Mouse (Mus musculus) layer of hippocampus, adult 9-11 months (tissue): Measurements from ENCODE around the gene Zbtb4.

Experiments used
- DNase-seq: peaks from one replicate; pipeline ENCODE4 v3.0.0; 2022

Zbtb4 gene

GRCm38 (mm10) chr11:69801379-69801977 lies 35.8 kb downstream of the Zbtb4 start, which contains the start of gene Fgf11:
Gene Fgf11 (minus strand): TSS chr11:69801857.
- DNase-seq = no peak

DNA sequence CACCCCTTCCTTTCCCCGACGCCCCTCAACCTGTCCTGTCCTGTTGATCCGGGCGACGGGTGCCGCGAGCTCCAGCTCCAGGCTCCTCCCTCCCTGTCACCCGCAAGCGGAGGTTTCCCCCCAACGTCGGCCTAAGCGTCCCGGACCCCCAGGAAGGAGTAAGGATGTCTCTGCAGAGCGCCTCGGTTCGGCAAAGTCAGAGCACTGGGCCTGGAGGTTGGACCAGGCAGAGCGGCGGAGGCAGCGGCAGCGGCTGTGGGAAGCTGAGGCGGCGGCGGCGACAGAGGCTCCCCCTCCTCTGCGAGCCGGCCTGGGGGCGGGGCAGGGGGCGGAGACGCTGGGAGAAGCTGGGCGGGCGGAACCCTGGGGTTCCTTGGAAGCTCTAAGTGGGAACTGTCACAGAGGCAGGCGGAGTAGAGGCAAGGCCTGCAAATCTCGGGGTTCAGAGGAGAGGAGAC lies 37.0 kb downstream of the Zbtb4 start:
- DNase-seq = peak; percentile 74

GRCm38 (mm10) chr11:69803328-69803727 lies 37.6 kb downstream of the Zbtb4 start:
- DNase-seq = no peak

GRCm38 (mm10) chr11:69803786-69804651 lies 38.3 kb downstream of the Zbtb4 start:
- DNase-seq = peak; percentile 67

- no peak for DNase-seq
These were observed 38.9 kb downstream of the Zbtb4 start for GRCm38 (mm10) chr11:69804652-69804940.

GRCm38 (mm10) chr11:69804972-69805909 lies 39.5 kb downstream of the Zbtb4 start, which contains the start of gene Tmem102:
Gene Tmem102 (minus strand): TSS chr11:69805624.
- no peak for DNase-seq

DNA sequence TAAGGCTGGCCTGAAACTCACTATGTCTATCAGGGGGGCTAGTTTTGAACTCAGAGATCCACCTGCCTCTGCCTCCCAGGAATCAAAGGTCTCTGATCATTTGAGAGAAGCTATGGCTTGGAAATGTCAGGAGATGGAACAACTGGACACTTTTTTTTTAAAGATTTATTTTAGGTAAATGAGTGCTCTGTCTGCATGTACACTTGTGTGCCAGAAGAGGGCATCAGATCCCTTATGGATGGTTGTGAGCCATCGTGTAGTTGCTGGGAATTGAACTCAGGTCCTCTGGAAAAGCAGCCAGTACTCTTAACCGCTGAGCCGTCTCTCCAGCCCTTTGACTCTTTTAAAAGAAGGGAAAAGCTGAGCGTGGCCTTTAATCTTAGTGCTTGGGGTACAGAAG lies 40.7 kb downstream of the Zbtb4 start:
- DNase-seq = no peak

GRCm38 (mm10) chr11:69807641-69808040 lies 41.9 kb downstream of the Zbtb4 start:
- no peak for DNase-seq

GRCm38 (mm10) chr11:69810280-69810679 lies 44.6 kb downstream of the Zbtb4 start:
- no peak for DNase-seq

- DNase-seq = no peak
These were observed 49.4 kb downstream of the Zbtb4 start, which contains the start of gene Gm39566 for GRCm38 (mm10) chr11:69815155-69815554. Gene Gm39566 (minus strand): TSS chr11:69815298.

DNA sequence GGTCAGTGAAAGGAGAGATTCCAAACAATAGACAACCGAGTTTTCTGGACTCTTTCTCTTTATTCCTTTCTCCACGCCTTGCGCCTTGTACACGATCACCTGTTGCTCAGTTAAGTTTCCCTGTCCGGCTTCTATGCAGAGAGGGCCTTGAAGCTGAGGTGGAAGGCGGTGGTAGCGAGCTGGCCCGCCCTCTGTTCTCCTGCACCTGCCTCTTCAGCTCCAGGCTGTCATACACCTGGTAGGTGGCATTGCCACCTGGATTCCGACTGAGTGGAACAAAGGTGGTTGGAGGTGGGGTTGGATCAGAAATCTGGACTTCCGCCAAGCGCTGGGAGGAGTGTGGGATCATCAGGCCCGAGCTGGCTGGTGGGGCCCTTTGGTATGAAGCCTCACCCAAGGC lies 50.8 kb downstream of the Zbtb4 start:
- DNase-seq = no peak

- DNase-seq = no peak
These were observed 52.7 kb downstream of the Zbtb4 start, which contains the start of gene Spem2 for GRCm38 (mm10) chr11:69818365-69818764. Gene Spem2 (minus strand): TSS chr11:69818465.

GRCm38 (mm10) chr11:69818871-69819270 lies 53.2 kb downstream of the Zbtb4 start:
- no peak for DNase-seq

DNA sequence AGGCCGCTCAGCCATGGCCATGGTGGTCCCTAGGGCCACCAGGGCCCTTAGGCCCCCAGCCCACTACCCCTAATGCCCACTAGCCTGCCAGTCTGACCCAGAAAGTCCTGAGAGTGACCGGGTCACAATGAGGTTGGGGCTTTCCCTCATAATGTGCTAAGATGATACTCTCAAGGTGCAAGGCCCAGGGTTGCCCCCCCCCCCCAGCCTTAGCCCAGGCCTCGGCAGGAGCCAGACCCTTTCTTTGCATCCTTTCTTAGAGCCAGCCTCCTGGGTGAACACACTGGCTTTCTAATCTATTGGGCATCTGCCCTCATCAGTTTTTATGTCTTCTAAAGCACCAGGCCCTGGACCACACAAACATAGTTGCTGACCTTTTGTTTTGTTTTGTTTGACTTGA lies 56.4 kb downstream of the Zbtb4 start, which contains the start of gene Spem1:
TSS of gene Spem1 (minus strand) at position 101 of the 400 bp plus-strand sequence.
- no peak for DNase-seq

DNA sequence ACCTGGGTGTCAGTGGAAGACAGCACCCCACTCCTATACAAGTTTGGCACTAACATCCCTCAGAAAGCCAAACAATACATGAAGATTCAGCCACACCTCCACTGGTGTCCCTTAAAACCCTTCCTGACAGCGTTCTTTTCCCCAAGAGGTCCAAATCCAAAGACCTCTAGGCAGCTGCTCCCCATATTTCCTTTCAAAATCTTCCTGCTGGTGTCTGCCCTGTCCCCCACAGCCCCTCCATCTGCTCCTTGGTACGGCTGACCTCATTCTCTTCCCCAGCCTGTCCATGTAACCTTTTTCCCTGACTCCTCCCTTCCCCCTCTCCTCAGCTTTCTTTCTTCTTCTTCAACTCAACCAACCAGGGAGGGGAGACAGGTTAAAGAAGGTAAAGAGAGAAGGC lies 57.7 kb downstream of the Zbtb4 start:
- no peak for DNase-seq

- DNase-seq = no peak
These were observed 63.1 kb downstream of the Zbtb4 start for GRCm38 (mm10) chr11:69828832-69829231.

- no peak for DNase-seq
These were observed 67.8 kb downstream of the Zbtb4 start for GRCm38 (mm10) chr11:69833554-69833953.
